Mouse (Mus musculus) thymus, adult 18-20 months (tissue): ENCODE measurements around the gene Nepn.
"Not testable (repeated sequence)": the region's sequence is repeated elsewhere in the genome, so short reads cannot be mapped to it uniquely, and the experiment has no call there.

ENCODE experiments used
- DNase-seq, 2 experiments: peaks; one replicate each; pipeline ENCODE4 v3.0.0; 2022; ENCODE audit warnings: mixed read lengths in 2 of 2

Nepn gene

DNA sequence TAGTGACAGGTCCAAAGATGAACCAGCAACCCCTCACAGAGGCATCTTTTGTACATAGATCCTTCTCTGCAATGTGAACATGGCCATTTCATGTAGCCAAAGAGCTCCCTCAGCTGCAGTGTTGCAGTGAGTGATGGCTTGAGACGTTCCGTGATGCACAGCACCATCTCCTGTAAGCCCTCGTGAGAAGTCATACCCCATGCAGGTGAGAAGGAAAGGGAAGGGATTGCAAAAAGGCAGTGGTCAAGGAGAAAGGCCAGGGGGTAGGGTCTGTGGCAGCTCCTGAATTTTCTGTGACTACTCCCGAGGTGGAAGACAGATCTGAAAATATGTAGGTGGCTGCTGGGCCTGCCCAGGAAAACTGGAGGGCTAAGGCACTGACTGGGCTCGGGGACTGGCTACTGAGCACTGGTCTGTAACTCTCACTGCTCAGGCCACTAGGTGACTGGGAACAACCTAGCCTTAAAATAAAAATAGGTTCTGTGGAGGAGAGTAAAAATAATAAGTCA lies at the start of gene Nepn:
Gene Nepn, plus strand, starts transcription at position 51 of the 509 bp plus-strand sequence.
- no peak for DNase-seq

DNA sequence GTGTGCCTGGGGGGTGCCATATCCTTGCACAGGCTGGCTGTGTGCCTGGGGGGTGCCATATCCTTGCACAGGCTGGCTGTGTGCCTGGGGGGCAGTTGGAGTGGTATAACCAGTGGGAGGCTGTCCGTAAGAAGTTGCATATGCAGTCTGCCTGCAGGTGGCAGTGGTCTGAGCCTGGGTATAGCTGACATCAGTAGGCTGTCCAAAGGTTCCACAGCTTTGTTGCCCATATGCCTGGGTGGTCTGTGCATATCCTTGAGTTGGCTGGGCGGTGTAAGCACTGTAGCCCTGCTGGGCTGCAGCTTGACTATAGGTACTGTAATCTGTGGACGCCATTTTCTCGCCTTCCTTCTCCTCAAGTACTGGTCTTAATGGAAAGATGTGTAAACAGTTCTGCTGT lies 45.4 kb upstream of the Nepn start:
- not testable (repeated sequence) for DNase-seq

DNA sequence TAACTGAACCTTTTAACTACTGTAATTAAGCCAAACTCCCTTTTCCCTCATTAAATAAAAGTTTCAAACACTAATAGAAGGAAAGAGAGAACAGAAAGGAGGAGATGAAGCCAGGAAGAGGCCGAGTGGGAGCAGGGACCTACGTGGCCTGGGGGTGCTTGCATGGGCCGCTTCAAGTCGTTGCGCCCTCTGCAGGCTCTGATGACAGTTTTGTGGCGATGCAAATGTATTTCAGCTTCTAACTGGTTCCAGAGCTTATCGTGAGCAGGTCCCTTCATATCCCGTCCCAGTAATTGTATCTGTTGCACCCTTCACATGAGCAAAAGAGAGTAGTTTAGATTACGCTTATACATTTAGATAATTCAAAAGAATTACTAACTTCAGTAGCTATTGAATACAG lies 35.6 kb upstream of the Nepn start:
- DNase-seq, result no peak

DNA sequence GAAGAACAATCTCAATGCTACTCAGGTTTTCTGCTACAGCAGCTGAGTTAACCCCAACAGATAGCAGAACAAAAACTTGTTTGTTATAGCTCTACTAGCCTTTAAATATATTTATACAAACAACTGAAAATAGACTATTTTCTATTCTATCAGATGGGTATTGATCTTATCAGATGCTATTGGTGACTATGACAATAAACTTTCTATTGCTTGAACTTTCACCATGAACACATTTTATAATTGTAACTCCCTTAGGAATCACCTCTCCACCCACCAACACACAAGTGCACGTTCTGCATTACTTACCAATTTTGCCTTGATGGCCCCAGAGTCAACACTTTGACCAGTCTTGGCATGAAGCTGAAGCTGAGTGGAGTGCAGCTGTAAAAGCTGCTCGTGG lies 30.3 kb upstream of the Nepn start, which contains the start of gene Gm26741:
Gene Gm26741, plus strand, starts transcription at position 301 of the 400 bp plus-strand sequence.
- DNase-seq, result no peak

DNA sequence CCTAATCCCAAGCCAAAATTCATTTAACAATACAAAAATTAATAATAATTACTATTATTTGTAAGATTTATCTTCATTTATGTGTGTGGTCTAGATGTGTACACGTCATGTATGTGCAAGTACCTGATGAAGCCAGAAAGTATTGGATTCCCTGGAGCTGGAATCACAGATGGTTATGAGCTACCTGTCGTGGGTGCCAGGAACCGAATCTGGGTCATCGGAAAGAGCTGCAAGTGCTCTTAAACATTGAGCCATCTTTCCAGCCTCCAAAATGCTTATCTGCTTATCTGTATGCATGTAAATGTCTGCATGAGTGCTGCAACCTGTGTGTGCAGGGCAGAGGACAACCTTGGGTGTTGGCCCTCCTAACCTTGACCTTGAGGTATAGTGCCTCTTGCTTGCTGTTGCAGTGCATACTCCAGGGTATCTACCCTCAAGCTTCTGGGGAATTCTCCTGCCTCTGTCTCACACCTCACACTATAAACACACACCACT lies 28.5 kb upstream of the Nepn start:
- no peak for DNase-seq

DNA sequence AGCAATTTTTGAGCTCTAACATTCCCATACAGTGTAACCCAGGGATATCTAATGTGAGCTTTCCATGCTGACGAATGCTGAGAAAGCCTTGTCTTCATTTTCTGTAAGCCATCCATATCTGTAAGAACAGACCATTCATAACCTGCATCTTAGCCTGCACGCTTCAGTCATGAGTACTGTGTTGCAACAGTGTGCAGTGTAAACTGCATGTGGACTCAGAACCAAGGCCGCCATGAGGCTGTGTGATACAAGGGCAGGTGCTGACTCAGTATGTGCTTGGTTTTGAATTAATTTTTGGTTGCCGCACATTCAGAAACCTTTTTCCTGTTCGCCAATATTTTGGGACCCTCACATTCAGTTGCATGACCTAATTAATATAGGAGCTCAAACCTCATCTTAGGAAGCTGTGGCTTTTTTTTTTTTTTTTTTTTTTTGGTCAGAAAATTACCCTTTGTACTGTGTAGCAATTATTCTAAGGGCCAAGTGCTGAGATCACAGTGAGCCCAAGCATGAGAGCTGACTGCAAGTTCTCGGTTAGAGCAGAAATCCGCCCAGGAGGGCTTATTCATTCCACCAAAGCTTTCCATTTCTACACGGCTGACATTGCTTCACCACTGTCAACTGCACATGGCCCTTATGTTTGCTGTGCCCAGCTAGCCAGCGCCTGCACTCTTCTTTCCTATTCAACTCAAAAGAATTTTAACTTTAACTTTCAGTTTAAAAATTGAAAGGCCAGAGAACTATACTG lies 27.7 kb upstream of the Nepn start:
- no peak for DNase-seq

DNA sequence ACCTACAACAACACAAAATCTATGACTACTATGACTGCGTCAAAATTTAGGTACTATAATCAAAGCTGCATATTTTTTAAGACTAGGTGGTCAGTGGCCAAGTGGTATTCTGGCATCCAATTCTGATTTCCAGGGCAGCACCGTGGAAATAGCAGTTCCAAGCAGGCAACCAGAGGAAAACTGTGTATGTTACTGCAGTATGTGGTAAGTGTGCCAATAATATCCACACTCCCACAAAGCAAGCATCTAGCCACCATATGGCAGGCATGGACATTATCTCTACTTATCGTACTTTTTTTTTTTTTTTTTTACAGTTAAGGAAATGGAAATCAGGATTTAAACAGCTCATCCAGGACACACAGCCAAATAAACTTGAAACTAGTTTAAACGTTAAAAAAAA lies 20.4 kb upstream of the Nepn start:
- DNase-seq, result no peak

DNA sequence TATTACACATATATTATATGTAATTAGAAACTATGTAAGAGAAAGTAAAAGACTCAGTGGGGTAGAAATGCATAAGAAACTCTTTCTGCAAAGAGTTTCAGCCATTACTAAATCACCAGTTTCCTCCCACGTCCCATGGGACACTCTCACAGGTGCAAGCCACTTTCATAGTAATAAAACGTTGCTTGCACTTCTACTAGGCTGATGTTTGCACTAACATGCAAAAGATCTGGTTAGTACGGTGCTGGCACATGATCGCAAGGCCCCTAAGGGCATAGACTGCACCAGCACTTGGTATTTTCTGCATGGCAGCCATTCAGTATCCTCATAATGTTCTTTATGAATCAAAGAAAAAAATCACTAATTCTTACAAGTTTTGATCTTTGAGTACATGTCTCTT lies 14.9 kb upstream of the Nepn start:
- DNase-seq, result no peak

DNA sequence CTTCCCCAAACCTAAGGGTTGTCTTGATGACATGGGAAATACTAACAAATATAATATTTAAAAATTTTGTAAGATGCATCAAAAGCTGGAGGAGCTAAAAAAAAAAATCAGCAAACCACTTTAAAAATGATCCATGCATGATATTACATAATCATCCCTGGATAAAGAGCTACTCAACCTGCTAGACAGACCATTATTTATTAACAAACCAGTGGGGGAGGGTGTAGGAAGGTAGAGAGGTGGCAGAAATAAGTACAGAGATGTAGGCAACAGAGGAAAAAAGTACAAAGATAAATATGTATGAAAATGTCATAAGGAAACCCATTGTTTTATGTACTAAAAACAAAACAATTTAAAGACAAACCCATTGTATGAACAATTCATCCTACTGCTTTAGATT lies 14.1 kb upstream of the Nepn start:
- no peak for DNase-seq

DNA sequence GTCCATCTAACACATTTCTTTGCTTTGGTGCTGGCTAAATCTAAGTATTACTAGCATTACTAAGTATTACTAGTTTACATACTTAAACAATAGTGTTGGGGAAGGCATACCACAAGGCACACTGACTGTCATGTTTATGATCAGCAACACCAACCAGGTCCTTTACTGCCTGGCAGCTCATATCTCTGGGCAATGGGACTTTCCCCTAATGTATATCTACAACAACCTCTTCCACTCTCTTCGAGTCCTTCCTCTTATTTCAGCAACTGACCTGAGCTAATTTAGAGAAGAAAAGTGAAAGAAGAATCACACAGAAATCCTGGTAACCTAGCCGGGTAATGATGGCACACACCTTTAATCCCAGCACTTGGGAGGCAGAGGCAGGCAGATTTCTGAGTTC lies 12.3 kb upstream of the Nepn start:
- no peak for DNase-seq

DNA sequence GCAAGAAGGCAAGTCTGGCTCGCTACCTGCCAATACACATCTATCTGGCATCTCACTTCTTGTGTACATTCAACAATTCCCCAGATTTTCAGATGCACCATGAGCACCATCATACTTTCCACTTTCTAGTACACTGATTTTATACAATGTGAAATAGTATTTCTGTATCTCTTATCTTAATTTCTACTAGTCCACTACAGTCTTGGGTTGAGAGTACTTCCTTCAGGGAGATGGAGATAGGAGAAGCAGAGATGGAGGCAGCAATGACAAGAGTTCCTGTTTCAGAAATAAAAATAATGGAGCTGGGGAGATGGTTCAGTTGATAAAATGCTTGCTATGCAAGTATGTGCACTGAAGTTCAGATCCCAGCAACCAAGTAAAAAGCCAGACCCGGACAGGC lies 11.0 kb upstream of the Nepn start:
- no peak for DNase-seq

DNA sequence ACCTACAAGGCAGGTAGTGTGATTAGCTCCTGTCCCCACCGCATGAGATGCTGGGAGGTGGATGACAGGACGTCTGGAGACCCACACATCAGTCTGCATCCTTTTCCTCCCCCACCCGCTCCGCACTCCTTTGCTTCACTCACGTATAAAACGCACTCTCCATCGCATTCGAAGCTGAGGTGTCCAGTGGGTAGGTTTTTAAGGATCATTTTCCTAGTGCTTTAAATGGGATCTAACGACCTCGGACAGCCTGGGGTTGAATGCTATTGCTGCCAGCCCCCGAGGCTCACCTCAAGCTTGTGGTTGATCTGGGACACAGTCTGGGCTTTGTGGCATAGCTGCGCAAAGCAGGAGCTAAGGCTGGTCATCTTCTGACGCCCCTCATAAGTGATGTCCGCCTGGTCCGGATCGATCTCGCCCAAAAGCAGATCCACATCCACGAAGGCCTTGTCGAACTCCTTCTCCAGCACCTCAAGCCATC lies 7.4 kb upstream of the Nepn start:
- DNase-seq, result no peak

DNA sequence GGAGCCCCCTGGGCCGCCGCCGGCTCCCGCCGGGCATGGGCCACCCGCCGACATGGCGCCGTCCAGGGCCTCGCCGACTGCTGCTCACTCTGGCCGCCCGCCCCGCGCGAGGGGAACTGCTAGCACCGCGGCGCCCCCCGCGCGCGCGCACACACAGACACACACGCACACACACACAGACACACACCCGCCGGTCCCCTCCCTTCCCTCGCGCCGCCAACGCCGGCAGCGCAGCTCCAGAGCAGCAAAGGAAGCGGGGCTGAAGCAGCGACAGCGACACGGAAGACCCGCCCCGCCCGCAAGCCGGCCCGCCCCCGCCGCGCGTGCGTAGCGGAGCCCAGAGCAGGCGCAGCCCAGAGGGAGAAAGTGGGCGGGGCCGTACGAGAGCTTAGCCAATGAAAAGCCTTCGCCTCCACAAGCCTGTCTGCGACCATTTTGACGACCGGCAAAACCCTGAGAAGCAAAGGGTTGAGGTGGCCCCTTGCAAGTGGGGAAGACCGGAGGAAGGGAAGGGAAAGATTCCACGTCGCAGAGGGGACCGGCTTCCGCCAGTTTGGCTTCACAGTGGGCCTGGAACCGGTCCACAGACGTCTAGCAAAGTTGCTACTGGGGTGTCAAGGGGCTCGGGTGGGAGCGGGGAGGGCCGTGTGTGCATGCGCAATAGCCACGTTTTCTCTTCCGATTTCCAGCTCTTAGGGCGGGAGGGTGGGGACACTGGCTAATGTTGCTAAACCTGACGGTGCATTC lies 6.8 kb upstream of the Nepn start, which contains the start of gene Gopc:
Gene Gopc, minus strand, starts transcription at position 280 of the 747 bp plus-strand sequence.
- peak; percentile 95 for DNase-seq

DNA sequence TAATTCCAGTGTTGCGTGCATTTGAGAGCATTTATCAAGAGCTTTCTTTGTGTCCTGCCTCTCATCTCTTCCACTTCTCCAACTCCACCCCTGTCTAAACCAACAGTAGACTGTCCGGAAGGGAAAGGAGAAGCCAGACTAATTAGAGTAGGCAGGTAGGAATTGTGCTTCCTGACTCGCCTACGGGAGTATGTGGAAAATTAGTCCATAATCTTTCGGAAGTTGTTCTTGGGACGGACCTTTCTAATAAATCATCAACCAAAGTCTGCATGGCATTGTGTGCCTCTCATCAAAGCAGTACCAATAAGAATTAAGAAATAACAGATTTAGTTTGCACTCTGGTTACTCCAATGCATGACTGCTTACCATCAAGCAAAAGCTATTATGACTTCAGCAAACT lies 5.8 kb upstream of the Nepn start:
- no peak for DNase-seq

DNA sequence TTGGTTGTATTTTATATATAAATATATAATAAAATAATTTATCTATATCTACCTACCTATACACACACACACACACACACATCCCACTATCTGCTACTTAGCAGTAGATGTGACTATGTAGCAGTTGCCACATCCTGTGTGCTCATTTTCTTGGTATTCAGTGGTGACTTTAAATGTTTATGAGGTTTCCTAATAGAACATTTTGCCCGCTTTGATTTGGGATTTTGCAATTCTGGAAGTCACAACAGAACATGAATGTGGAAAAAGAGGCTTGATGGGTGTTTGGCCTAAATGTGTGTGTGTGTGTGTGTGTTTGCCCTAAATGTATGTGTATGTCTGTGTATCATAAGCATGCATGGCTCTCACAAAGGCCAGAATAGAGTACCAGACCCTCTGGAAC lies 5.2 kb upstream of the Nepn start:
- DNase-seq, result no peak

DNA sequence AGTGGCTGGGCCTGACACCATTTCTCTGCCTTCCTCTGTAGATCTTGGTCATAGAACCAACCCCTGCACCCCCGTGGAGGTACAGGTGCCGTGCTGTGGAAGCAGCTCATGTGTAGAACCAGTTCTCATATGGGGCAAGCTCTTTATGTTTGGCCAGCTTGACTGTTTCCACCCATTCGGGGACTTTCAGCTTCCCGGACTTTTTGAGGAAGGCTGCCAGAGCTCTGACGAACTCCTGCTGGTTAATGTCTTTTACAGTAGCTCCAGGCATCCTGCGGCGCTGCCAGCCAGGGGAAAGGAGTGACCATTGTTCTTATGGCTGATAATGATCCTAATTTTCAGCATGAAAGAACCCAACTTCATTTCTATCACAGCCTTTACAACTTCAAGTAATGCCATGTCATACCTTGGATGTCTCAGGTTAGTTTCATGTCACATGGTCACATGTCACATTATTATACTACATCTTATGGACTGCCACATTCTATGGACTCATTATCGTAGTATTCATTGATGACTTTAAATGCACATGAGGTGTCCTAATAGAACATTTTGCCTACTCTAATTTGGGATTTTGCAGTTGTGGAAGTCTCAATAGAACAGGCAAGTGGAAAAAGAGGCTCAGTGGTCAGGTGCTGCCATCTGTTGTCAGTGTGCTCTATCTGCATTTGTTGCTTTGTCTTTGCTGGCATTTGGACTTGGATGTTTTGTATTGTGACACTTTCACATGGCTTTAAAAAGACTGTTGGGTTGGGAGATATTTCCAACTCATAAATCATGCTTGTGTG lies 3.8 kb upstream of the Nepn start:
- no peak for DNase-seq

DNA sequence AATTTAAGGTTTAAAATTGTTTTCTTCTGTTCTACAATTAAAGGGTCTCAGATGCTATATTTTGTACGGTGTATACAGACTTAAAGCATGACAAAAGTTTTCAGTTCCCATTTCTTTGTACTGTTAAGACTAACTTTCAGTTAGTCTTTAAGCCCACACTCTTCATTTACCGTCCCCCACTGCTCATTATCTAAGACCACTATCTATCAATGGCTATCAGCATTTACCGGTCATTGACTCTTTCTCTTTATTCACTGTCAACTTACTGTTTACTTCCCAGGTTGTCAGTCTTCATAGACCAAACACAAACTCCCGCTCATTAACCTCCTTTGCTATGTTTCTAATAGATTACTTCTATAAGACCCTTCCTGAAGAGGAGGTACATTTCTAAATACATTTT lies 1.6 kb upstream of the Nepn start:
- no peak for DNase-seq

DNA sequence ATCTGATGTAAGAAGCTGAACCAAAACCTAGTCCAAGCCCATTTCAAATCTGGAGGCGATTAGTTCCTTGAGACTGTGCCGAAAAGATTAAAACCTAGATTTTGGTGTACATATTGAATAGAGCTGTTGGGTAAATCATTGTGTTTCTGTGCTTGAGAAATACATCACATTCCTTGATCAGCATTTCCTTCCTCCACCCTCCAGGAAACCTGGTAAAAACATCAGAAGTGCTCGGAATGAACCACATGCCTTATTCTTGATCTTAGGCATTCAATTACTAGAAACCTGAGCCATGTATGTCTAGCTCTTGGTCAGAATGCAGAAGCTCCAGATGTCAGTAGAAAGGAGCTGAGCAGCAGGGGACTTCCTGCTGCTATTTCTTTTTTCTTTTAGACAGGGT lies 666 bp downstream of the Nepn start:
- no peak for DNase-seq

DNA sequence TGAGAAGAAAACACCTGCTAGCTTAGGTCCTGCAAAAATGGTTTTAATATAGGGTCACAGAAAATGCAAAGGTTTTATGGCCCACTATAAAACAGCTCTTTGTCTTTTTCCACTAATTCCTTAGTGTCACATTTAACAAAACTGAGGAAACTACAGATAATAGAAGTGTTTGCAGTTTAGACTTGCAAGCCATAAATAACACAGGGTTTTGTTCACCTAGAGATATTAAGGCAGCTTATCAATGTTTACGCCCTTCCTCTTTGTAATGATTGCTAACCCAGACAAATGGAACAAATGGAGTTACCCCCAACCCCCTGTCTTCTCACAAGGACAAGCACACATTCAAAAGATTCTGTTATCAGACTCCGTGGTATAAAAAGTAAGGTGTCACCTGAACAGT lies 2.4 kb downstream of the Nepn start:
- DNase-seq, result no peak

DNA sequence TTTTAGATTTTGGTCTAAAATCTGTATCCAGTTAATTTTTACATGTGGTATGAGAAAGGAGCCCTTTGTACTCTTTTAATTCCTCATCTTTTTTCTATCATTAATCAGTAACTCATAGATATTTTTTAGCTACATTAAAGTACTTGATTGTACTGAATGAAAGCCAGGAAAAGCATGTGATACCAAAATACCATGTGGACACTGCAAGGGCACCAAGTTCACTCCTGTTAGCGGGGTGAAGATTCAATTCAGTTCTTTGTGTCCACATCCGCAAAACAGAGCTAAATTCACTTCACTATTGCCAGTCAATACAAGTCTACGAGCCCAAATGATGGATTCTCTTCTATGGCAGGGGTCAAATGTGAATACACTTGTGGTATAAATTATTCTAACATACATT lies 7.9 kb downstream of the Nepn start:
- no peak for DNase-seq

DNA sequence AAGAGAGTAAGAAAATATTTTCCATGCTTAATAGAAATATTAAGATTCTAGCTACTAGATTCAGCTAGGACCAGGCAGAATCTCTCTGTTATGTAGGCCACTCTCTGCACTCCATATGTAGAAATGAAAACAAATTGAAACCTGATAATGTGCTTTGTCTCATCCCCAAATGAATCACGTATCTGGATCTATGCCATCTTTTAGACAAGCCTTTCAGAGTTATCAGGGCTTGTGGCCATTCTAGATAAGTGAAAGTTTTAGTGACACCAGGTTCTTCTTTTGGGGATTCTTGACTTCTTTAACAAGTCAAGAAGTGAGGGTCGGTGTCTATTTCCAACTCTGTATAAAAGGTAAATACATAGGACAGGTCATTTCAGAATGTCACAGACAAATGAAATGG lies 9.9 kb downstream of the Nepn start:
- no peak for DNase-seq

DNA sequence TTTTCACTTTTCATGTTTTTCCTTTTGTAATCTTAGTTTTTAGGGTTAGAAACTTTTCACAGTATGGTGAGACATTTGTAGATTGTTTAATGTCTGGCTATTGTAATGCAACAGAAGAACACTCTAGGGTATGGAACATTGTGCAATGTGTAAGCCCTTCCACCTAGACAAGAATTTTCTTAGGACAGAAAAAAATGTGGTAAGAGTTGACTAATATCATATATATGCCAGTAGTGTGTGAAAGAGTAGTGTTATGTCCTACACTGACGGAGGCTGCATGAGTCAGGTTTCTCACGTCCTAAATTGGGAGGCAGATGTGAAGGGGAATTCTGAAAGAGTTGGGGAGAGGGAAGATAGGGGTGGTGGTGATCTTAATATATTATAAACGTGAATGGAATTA lies 10.9 kb downstream of the Nepn start:
- DNase-seq, result no peak

DNA sequence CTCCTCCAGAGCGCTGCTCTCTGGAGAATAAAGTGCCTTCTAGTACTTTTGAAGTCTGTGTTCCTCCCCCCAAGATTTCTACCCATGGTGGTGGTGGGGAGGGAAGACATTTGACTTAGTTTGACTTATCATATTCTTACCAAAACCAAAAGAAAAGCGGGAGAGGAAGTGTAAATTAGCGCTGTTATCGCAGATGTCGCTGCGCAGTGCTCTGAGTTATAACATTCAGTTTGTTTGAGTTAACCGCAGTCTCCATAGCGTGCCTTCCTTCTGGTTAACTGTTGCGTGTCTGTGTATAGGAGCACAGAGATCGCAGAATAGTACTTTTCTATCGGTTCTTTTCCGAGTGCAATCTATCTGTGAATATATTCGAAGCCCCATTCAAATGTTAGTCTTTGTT lies 16.4 kb downstream of the Nepn start:
- no peak for DNase-seq
